Mouse (Mus musculus) megakaryocyte-erythroid progenitor cell, adult 5-6 weeks (primary cell): ENCODE data around the gene Ccdc115. TPM values are rescaled to one million over a fixed set of nuclear protein-coding genes. Genes with fewer than 3 reads are reported as not detected.
"Not testable (repeated sequence)": the region's sequence is repeated elsewhere in the genome, so short reads cannot be mapped to it uniquely, and the experiment has no call there.

ENCODE experiments used
- ATAC-seq: replicated peaks from 2 replicates; pipeline ENCODE4 v1.8.0; 2016; ENCODE audit warnings: mild to moderate bottlenecking, inconsistent platforms; ENCODE audit not compliant: severe bottlenecking, poor library complexity, low FRiP score, low TSS enrichment
- total RNA-seq, 2 experiments: library from RNA; stranded (forward) in 1 of 2; stranded (reverse) in 1 of 2; fragments of 200-1000, 215-1000 nt in 1 of 2; fragments of >200 nt in 1 of 2; fragmentation: Nextera tagmentation in 1 of 2; gene quantifications; 2 replicates each; pipeline ENCODE4 v1.2.3; 2014 to 2017

Ccdc115 gene
- total RNA-seq, 2 experiments from 2014 or later: 35.9 to 45.4 TPM

- peak; percentile 58 for ATAC-seq
These were observed 624 bp upstream of the Ccdc115 start for GRCm38 (mm10) chr1:34439961-34440630.

- ATAC-seq: no peak
These were observed 956 bp downstream of the Ccdc115 start for GRCm38 (mm10) chr1:34438381-34439051.

- not testable (repeated sequence) for ATAC-seq
These were observed 2.1 kb downstream of the Ccdc115 start for GRCm38 (mm10) chr1:34437366-34437765.

- ATAC-seq: no peak
These were observed 3.1 kb downstream of the Ccdc115 start for GRCm38 (mm10) chr1:34436374-34436773.

GRCm38 (mm10) chr1:34435371-34436120 lies 3.9 kb downstream of the Ccdc115 start:
- ATAC-seq: no peak

- ATAC-seq: peak; percentile 15
These were observed 4.8 kb downstream of the Ccdc115 start for GRCm38 (mm10) chr1:34434660-34435160.

GRCm38 (mm10) chr1:34433891-34434521 lies 5.5 kb downstream of the Ccdc115 start:
- ATAC-seq: peak; percentile 35

GRCm38 (mm10) chr1:34432776-34433481 lies 6.5 kb downstream of the Ccdc115 start:
- peak; percentile 53 for ATAC-seq

- ATAC-seq: no peak
These were observed 7.1 kb downstream of the Ccdc115 start for GRCm38 (mm10) chr1:34432411-34432775.

- no peak for ATAC-seq
These were observed 8.0 kb downstream of the Ccdc115 start for GRCm38 (mm10) chr1:34431431-34431830.

GRCm38 (mm10) chr1:34430981-34431380 lies 8.5 kb downstream of the Ccdc115 start:
- no peak for ATAC-seq

GRCm38 (mm10) chr1:34429281-34429680 lies 10.2 kb downstream of the Ccdc115 start:
- no peak for ATAC-seq

- ATAC-seq: no peak
These were observed 11.0 kb downstream of the Ccdc115 start for GRCm38 (mm10) chr1:34428466-34428865.

GRCm38 (mm10) chr1:34399182-34399953 lies 40.1 kb downstream of the Ccdc115 start:
- no peak for ATAC-seq

- ATAC-seq: no peak
These were observed 43.2 kb downstream of the Ccdc115 start for GRCm38 (mm10) chr1:34396321-34396720.

GRCm38 (mm10) chr1:34389234-34389891 lies 50.1 kb downstream of the Ccdc115 start:
- ATAC-seq: no peak

- no peak for ATAC-seq
These were observed 50.6 kb downstream of the Ccdc115 start for GRCm38 (mm10) chr1:34388849-34389233.
